Mouse (Mus musculus) ovary, postnatal 36 days (tissue): ENCODE data around the gene Hyal1.
A peak's percentile ranks its signal among the peaks of the same experiment; 100 is the strongest.
"Not testable (repeated sequence)": the region's sequence is repeated elsewhere in the genome, so short reads cannot be mapped to it uniquely, and the experiment has no call there.

Experiments
- DNase-seq: peaks from one replicate; pipeline ENCODE4 v3.0.0; 2022; ENCODE audit warnings: low spot score, mixed read lengths

The Hyal1 gene

DNA sequence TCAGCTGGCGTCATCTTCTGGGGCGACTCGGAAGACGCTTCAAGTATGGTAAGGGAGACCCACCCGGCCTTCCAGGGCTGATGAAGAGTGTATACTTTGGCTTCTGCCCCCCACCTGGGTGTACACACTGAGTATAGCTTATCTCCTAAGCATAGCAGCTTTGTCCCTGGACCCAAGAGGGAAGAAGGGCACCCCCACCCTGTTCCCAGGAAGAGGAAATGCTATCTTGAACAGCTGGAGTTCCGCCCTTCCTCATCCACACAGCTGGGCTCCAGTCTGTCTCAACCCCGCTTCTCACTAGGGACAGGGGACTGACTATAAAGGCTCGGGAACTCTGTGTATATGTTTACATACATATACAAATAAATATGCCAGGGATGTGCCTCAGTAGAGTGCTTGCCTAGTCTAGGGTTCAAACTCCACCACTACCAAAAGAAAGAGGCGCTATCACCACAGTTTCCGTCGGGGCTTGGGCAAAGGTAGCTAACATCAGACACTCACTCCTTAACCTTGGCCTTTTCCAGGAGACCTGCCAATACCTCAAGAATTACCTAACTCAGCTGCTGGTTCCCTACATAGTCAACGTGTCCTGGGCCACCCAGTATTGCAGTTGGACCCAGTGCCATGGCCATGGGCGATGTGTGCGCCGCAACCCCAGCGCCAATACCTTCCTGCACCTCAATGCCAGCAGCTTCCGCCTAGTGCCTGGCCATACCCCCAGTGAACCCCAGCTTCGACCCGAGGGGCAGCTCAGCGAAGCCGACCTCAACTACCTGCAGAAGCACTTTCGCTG, 5.0 kb upstream of the Hyal1 start:
- no peak for DNase-seq

DNA sequence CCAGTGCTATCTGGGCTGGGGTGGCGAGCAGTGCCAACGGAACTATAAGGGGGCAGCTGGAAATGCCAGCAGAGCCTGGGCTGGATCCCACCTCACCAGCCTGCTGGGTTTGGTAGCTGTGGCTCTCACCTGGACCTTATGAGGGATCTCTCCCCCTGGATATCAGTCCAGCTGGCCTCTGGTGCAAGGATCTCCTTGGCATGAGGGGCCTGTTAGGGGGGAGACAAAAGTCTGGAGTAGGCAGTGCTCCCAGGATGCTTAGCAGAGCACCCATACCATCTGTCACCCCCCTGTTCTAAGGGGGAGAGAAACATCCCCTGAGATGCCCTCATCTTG, 4.4 kb upstream of the Hyal1 start:
- no peak for DNase-seq

DNA sequence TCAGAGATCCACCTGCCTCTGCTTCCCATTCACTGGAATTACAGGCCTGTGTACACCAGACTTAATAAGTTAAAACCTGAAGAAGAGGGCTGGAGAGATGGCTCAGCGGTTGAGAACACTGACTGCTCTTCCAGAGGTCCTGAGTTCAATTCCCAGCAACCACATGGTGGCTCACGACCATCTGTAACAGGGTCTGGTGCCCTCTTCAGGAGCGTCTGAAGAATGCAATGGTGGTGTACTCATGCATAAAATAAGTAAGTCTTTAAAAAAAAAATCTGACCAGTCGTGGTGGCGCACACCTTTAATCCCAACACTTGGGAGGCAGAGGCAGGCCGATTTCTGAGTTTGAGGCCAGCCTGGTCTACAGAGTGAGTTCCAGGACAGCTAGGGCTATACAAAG, 3.0 kb upstream of the Hyal1 start:
- DNase-seq: not testable (repeated sequence)

DNA sequence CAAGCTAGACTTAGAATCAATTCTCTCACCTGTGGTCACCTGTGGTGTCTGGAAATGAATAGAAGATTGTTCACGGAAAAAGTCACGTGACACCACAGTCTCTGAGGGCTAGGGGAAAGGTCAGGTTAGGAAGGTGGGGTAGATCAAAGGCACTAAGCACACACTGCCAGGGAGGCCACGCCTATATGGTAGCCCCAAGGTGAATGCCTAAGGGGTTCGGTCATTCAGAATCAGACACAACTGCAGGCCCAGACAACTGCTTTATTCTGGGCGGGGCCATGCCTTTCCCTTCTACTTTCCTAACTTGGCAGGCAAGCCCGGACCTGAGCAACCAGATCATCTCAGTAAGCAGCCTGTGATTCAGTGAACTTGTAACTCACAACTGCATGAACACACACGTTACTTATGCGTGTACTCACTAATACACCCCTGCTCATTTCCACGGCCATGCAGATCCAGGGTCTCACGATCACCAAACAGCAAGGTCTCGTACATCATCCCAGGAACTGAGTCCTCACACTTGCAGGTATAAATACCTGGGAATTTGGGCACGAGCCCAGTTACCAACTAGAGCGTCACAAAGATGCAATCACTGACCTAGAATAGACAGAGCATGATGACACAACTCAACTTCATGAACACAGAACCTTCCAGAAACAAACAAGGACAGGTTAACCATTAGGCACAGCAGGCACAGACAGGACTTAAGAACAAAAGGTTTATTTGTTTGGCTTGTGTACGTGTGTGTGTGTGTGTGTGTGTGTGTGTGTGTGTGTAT, 959 bp upstream of the Hyal1 start:
- no peak for DNase-seq

DNA sequence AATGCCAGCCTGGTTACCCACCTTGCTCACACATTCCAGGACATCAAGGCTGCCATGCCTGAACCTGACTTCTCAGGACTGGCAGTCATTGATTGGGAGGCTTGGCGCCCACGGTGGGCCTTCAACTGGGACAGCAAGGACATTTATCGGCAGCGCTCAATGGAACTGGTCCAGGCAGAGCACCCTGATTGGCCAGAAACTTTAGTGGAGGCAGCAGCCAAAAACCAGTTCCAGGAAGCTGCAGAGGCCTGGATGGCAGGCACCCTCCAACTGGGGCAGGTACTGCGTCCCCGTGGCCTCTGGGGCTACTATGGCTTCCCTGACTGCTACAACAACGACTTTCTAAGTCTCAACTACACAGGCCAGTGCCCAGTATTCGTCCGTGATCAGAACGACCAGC, 1.1 kb downstream of the Hyal1 start:
- no peak for DNase-seq

DNA sequence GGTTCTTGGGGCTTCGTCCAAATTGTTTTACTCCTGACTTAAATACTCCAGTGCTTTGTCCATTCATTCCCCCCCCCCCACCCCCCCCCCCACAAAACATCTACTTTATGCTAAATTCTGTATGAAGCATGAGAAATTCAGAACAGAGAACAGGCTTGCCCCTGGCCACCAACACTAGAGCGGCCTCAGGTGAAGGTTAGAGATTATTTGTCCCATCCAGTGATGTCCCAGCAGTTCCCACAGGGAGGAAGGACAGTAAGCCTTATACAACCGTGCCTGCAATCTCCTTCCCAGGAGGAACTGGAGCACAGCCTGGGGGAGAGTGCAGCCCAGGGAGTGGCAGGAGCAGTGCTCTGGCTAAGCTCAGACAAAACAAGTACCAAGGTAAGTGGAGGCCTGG, 1.9 kb downstream of the Hyal1 start, which contains the start of gene Naa80:
Naa80 (plus strand) TSS at position 301 of the 400 bp plus-strand sequence.
- no peak for DNase-seq

DNA sequence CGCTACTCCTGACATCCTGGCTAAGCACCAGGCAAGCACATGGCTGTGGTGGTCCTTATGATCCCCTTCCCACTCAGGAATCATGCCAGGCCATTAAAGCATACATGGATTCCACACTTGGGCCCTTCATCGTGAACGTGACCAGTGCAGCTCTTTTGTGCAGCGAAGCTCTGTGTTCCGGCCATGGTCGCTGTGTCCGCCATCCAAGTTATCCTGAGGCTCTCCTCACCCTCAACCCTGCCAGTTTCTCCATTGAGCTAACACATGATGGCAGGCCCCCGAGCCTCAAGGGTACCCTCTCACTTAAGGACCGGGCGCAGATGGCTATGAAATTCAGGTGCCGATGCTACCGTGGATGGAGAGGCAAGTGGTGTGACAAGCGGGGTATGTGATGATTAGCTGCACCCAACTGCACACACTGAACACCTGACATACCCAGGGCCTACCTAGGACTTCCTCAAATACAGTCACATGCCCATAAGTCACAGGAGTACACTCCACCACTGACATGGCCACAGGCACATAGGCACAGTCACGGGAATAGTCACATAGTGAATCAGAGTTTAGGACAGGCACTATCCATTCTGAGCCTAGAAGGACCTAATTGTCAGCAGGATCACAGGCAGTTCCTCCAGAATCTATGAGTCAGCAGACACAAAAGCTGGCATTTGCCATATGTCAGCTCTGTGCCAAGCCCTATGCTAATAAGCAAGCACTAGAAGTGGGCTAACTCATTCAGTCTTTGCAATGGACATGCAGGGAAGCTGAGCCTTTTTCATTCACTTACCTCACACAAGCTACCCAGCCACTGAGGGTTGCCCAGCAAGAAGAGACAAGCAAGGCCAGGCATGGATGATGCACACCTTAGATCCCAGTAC, 2.5 kb downstream of the Hyal1 start:
- DNase-seq: no peak

DNA sequence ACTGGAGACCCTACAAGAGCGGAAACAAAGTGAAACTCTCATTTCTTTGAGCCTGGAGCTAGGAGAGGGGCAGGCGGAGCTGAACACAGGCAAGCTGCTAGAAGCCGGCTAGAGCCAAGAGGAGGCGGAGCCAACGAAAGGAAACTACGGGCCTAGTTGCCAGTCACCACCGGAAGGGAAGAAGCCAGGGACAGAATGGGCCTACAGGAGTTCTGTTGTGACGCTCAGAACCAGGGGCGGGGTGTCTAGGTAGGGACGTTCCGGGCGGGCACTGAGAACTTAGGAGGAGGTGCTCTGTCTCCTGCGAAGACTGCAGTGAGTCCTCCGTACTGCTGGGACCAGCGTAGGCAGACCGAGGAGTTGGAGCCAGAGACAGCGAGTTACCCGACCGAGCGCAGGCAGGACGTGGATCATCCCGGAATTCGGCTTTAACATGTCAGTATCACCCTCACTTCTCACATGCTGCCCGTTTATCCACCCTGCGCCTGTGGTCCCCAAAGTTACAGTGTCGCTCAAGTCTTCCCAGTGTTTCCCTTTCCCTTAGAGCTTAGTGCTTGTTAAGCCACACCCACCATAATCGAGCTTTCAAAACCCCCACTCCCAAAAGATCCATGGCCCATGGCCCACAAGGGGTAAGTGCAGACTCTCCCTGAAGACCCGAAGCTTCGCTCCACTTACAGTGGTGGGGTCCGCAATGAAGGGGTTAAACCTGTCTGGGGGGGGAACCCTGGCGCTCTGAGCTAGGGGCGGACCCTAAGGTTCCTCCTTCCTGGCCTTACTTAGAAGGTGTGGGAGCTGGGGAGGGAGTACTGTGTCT, 4.0 kb downstream of the Hyal1 start, which contains the start of gene Hyal3:
Hyal3 (plus strand) TSS at position 318 of the 817 bp plus-strand sequence.
- peak; percentile 86 for DNase-seq

DNA sequence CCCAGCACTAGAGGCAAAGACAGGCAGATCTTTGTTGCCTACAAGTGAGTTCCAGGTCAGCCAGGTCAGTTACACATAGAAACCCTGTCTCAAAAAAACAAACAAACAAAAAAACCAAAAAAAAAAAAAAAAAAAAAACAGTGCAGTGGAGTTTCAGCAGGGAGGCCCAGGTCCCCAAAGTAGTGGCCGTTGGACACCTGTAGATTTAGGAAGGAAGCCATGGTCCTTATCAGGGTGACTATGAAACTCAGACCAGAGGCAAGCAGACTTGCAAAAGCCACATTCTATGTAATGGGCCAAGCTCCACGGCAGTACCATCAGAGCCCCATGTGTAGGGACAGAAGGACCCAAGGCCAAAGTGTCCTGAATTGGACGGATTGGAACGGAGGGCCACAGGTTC, 4.9 kb downstream of the Hyal1 start:
- no peak for DNase-seq

DNA sequence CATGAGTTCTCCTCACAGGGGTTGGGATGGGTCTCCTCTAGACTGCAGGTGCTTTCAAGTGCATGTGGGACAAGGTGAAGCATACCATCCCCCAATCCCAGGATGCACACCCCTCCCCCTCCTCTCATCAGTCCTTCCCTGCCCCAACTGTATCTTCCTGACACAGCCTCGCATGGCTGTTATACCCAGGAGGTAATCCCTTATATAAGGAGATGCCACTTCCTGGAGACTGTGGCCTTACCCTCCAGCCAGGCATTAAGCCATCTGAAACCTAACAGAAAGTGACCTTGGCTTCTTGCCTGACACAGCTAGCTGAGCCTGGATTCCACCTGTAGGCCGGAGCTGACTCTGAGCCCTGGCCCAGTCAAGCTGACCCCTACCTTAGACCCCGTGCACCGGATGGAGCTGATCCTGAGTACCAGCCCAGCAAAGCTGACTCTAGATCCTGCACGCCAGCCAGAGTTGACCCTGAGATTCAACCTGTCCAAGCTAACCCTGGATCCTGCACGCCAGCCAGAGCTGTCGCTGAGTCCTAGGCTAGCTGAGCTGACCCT, 5.9 kb downstream of the Hyal1 start:
- no peak for DNase-seq

DNA sequence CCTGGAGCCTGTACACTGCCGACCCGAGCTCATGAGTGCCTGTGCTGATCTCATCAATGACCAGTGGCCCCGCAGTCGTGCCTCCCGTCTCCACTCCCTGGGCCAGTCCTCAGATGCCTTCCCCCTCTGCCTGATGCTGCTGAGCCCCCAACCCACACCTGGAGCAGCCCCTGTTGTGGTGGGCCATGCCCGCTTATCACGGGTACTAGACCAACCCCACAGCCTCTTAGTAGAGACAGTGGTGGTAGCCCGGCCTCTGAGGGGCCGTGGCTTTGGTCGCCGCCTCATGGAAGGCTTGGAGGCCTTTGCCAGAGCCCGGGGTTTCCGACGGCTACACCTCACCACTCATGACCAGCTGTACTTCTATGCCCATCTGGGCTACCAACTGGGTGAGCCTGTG, 6.4 kb downstream of the Hyal1 start:
- DNase-seq: no peak

DNA sequence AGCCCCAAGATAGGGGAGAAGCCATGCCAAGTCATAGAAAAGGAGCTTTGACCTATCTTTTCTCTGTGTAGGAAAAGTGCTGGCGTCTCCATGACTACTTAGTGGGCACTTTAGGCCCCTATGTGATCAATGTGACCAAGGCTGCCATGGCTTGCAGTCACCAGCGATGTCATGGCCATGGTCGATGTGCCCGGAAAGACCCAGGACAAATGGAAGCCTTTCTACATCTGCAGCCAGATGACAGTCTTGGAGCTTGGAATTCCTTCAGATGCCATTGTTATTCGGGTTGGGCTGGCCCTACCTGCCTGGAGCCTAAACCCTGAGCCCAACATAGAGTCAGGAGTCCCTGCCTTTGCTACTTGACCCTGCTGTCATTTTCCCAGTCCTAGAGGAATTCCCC, 9.8 kb downstream of the Hyal1 start:
- DNase-seq: no peak

DNA sequence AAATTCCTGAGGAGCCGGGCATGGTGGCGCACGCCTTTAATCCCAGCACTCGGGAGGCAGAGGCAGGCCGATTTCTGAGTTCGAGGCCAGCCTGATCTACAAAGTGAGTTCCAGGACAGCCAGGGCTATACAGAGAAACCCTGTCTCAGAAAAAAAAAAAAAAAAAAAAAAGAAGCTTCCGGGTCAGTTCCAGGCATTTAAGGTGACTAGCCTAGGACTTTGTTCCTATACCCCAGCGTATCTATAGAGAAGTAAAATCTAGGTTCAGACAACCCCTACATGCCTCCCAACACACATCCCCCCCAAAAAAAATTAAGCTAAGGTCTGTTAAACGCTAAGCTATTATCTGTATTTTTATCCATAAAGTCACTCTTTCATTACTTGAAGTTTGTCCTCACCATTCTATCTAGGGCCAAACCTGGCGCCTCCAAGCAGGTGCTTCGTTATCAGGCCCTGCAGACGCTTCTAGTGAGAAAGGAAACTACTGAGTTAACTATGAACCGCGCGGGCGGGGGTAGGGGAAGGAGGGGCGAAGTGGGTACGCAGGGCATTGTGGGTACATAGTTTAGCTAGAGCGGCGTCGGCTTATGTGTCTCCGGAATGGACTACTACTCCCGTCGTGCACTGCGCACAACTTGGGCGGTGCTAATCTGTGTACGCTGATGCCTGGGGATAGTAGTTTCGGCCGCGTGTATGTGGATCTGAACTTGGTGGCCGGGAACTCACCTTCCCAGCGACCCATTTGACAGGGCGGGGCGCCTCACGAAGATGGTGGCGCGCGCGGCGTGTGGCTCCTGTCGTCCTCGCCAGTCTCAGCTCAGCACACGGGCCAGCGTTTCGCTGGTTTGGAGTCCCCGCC, 10.5 kb downstream of the Hyal1 start, which contains the start of gene Ifrd2:
Ifrd2 (plus strand) TSS at position 669 of the 859 bp plus-strand sequence.
- peak; percentile 92 for DNase-seq

DNA sequence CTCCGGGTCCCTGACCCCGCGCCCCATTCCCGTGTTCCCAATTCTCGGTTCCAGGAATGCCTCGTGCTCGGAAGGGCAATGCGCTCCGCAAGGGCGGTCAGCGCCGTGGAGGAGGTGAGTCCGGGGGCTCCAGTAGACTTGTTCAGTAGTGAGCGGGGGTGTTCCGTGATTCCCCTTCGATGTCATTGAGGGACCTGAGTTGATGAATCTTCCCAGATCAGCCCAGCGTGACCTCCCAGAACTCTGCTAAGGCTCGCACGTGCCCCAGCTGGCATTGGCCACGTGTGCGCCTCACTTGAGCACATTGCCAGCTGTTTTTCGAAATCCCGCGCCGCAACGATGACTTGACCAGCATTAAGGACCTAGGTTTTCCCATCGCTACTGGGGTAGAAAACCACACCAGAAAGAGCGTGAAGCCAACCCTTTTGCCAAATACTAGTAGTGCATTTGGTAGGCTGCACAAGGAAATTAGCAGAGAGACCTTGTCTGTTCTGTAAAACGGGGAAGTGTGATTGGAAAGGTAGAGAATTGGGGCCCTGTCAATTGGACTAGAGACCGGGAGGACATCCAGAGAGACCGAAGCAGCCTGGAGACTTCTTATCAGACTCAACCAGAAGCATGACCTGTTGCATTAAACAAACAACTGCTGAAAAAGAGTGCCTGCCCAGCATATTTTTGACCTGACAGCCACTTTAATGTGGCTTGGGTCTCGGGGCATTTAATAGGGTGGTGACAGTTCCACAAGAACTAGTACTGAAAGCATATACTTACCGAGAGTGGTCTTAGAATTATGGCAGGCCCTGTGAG, 11.3 kb downstream of the Hyal1 start:
- no peak for DNase-seq

DNA sequence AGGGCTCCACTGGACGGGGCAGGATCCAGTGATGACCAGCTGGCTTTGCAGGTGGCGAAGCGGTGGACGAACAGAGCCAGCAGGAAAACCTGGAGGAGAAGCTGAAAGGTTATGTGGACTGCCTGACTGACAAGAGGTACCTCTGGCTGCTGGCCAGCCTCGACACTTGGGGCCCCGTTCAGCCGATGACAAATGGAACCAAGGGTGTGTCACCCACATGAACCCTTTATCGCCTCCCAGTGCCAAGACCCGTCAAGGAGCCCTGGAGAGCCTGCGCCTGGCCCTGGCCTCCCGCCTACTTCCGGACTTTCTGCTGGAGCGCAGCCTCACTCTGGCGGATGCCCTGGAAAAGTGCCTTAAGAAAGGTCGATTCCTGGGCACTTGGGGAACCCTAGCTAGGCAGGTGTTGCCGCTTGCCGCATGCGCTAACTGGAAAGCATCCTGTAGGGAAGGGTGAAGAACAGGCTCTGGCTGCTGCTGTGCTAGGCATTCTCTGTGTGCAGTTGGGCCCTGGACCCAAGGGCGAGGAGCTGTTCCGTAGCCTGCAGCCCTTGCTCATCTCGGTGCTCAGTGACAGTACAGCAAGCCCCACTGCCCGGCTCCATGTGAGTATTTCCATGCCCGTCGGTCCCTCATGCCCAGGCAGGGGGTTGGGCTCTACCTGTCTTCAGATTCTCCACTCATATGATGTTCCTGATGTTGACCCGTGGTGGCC, 13.5 kb downstream of the Hyal1 start:
- DNase-seq: no peak

DNA sequence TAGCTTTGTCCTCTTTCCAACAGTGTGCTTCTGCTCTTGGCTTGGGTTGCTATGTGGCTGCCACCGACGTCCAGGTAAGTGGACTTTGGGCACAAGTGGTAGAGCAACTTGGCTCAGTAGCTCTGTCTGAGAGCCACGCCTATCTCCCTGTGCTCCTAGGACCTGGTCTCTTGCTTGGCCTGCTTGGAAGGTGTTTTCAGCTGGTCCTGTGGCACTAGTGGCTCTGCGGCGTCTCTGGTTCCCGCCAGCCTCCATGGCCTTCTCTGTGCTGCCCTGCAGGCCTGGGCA, 14.0 kb downstream of the Hyal1 start:
- no peak for DNase-seq

DNA sequence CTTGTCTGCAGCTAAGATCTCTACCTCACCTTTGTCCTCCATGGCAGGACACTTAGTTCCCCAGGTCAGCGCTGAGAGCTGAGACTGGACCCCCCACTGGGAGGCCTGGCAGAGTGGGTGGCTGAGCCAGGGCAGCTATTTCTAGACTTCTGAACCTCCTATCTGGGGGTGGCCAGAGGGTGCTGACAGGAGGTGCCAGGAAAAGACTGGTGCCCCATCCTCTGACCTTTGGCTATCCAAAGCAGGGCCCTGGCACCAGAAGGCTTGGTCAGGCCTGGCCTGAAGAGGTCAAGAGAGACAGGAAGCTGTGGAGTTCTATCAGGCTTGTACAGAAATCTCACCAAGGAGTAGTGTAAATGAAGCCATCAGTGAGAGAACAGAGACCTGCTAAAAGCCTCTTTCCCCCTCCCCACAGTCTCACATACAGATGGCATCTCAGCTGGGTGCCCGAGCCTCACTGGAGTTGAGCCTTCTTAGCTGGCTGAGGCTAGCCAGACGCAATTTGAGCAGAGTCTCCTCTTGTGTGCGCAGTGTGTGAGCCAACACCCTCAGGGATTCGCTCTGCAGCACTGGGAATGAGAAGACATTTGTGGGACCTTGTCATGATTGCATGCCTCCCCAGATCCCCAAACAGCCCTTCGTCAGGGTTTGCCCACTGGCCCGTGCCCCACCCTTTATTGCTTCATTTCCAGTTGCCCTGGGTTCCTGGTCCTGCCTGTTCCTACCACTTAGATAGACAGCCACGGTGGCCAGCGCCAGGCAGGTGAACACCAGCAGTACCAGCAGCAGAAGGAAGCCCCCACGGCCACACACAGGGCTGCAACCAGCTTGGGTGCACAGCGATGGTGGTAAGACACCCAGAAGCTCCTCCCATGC, 16.6 kb downstream of the Hyal1 start:
- DNase-seq: no peak
